Mouse (Mus musculus) heart, embryonic 13.5 days (tissue): ENCODE data around the gene Negr1. TPM values are rescaled to one million over a fixed set of nuclear protein-coding genes. Genes with fewer than 3 reads are reported as not detected.
A peak's percentile ranks its signal among the peaks of the same experiment; 100 is the strongest.

ENCODE experiments used
- ATAC-seq: fragments of 200-750 bp; cut with Nextera tagmentation; 2 replicates; pipeline ENCODE4 v1.8.0; 2017; ENCODE audit warnings: moderate TSS enrichment; ENCODE audit not compliant: insufficient number of reproducible peaks, low FRiP score, low TSS enrichment; ENCODE audit errors: extremely low read depth
- H3K27ac ChIP-seq: fragments of 300-500 bp; sonication (generic); replicated peaks from 2 replicates; pipeline ENCODE4 v1.5.1; 2015; ENCODE audit warnings: moderate library complexity, mild to moderate bottlenecking, inconsistent platforms
- H3K27me3 ChIP-seq: fragments of 300-500 bp; sonication (generic); replicated peaks from 2 replicates; pipeline ENCODE4 v1.6.1; 2015; ENCODE audit warnings: mild to moderate bottlenecking, inconsistent platforms
- H3K36me3 ChIP-seq: fragments of 300-500 bp; sonication (generic); 2 replicates; pipeline ENCODE4 v1.6.1; 2015; ENCODE audit warnings: mild to moderate bottlenecking, inconsistent platforms
- H3K4me1 ChIP-seq: fragments of 300-500 bp; sonication (generic); 2 replicates; pipeline ENCODE4 v1.6.1; 2015; ENCODE audit warnings: inconsistent platforms
- H3K4me2 ChIP-seq: fragments of 300-500 bp; sonication (generic); 2 replicates; pipeline ENCODE4 v1.6.1; 2015; ENCODE audit warnings: inconsistent platforms, mild to moderate bottlenecking, moderate library complexity
- H3K4me3 ChIP-seq: fragments of 300-500 bp; sonication (generic); 2 replicates; pipeline ENCODE4 v1.5.1; 2015; ENCODE audit warnings: moderate library complexity, mild to moderate bottlenecking, inconsistent platforms
- H3K9ac ChIP-seq: fragments of 300-500 bp; sonication (generic); 2 replicates; pipeline ENCODE4 v1.6.1; 2015; ENCODE audit warnings: inconsistent platforms, mild to moderate bottlenecking, moderate library complexity
- H3K9me3 ChIP-seq: fragments of 300-500 bp; sonication (generic); 2 replicates; pipeline ENCODE4 v1.6.1; 2016; ENCODE audit warnings: inconsistent platforms
- WGBS: fragments of 180-500 bp; shearing (Covaris S2); methylation state at CpG from one replicate; pipeline ENCODE4 v1.1.7; 2015; ENCODE audit warnings: mixed read lengths; 5-methylcytosine and 5-hydroxymethylcytosine counted together
- polyA plus RNA-seq: library from polyadenylated mRNA; unstranded; fragments of >200 nt; fragmentation: Nextera tagmentation; extraction: Ambion mirVana; gene quantifications from 2 replicates; pipeline ENCODE4 v1.2.1, GENCODE M21; 2015

Negr1 gene
- polyA plus RNA-seq, 1 experiment from 2014 or later: 1.7 TPM

GRCm38 (mm10) chr3:157255863-157256262 is 694.3 kb downstream of the Negr1 start:
- Histone ChIP-seq H3K27me3 (no peaks in the 10 kb centered on the region), H3K27ac (peak overlapping the region; percentile 67), H3K4me1 (peaks cover 18% of the 10 kb centered on the region), H3K4me3 (no peak overlapping the region), H3K9ac (no peak overlapping the region), H3K9me3 (no peaks in the 10 kb centered on the region), H3K36me3 (no peaks in the 10 kb centered on the region), H3K4me2 (no peak overlapping the region)
- no peak for ATAC-seq
- WGBS: 23% methylated on average over 3 of the region's 3 CpGs

- no peak overlapping the region for H3K27ac ChIP-seq
- no peaks in the 10 kb centered on the region for H3K4me1 ChIP-seq
- no peaks in the 10 kb centered on the region for H3K36me3 ChIP-seq
- ATAC-seq: no peak
- no peak overlapping the region for H3K4me3 ChIP-seq
- no peaks in the 10 kb centered on the region for H3K27me3 ChIP-seq
- no peak overlapping the region for H3K9ac ChIP-seq
- WGBS: 59% methylated on average over 4 of the region's 4 CpGs
- H3K4me2 ChIP-seq: no peak overlapping the region
- H3K9me3 ChIP-seq: no peaks in the 10 kb centered on the region
Measured at GRCm38 (mm10) chr3:157268742-157269141, 707.1 kb downstream of the Negr1 start.

- Histone ChIP-seq H3K36me3 (no peaks in the 10 kb centered on the region), H3K27ac (no peak overlapping the region), H3K4me2 (no peak overlapping the region), H3K9ac (no peak overlapping the region), H3K9me3 (no peaks in the 10 kb centered on the region), H3K27me3 (no peaks in the 10 kb centered on the region), H3K4me1 (no peaks in the 10 kb centered on the region), H3K4me3 (no peak overlapping the region)
- ATAC-seq: no peak
Measured at GRCm38 (mm10) chr3:157272379-157272778, 710.8 kb downstream of the Negr1 start.

GRCm38 (mm10) chr3:157274143-157274542 is 712.5 kb downstream of the Negr1 start:
- Histone ChIP-seq H3K4me2 (no peak overlapping the region), H3K27me3 (no peaks in the 10 kb centered on the region), H3K4me3 (no peak overlapping the region), H3K36me3 (no peaks in the 10 kb centered on the region), H3K9me3 (no peaks in the 10 kb centered on the region), H3K9ac (no peak overlapping the region), H3K4me1 (no peaks in the 10 kb centered on the region), H3K27ac (no peak overlapping the region)
- ATAC-seq: no peak
- 66% methylated on average over 1 of the region's 1 CpGs for WGBS

GRCm38 (mm10) chr3:157279717-157280116 is 718.1 kb downstream of the Negr1 start:
- no peak overlapping the region for H3K9ac ChIP-seq
- no peaks in the 10 kb centered on the region for H3K4me1 ChIP-seq
- no peak overlapping the region for H3K4me3 ChIP-seq
- H3K27ac ChIP-seq: no peak overlapping the region
- no peaks in the 10 kb centered on the region for H3K27me3 ChIP-seq
- H3K36me3 ChIP-seq: no peaks in the 10 kb centered on the region
- no peak for ATAC-seq
- H3K4me2 ChIP-seq: no peak overlapping the region
- no peaks in the 10 kb centered on the region for H3K9me3 ChIP-seq

GRCm38 (mm10) chr3:157281259-157281658 is 719.7 kb downstream of the Negr1 start:
- Histone ChIP-seq H3K9me3 (no peaks in the 10 kb centered on the region), H3K4me2 (no peak overlapping the region), H3K36me3 (no peaks in the 10 kb centered on the region), H3K27me3 (no peaks in the 10 kb centered on the region), H3K4me1 (no peaks in the 10 kb centered on the region), H3K27ac (no peak overlapping the region), H3K9ac (no peak overlapping the region), H3K4me3 (no peak overlapping the region)
- no peak for ATAC-seq

- ATAC-seq: no peak
- Histone ChIP-seq H3K4me1 (no peaks in the 10 kb centered on the region), H3K27me3 (no peaks in the 10 kb centered on the region), H3K9ac (no peak overlapping the region), H3K4me2 (no peak overlapping the region), H3K4me3 (no peak overlapping the region), H3K9me3 (no peaks in the 10 kb centered on the region), H3K36me3 (no peaks in the 10 kb centered on the region), H3K27ac (no peak overlapping the region)
- WGBS: 86% methylated on average over 1 of the region's 1 CpGs
Measured at GRCm38 (mm10) chr3:157291286-157291685, 729.7 kb downstream of the Negr1 start.

GRCm38 (mm10) chr3:157297216-157297615 is 735.6 kb downstream of the Negr1 start:
- no peak overlapping the region for H3K4me2 ChIP-seq
- no peaks in the 10 kb centered on the region for H3K36me3 ChIP-seq
- ATAC-seq: no peak
- WGBS: 79% methylated on average over 4 of the region's 4 CpGs
- no peak overlapping the region for H3K9ac ChIP-seq
- no peaks in the 10 kb centered on the region for H3K27me3 ChIP-seq
- no peaks in the 10 kb centered on the region for H3K4me1 ChIP-seq
- peaks cover 8% of the 10 kb centered on the region; the same call in 1 of the 2 replicates for H3K9me3 ChIP-seq
- H3K27ac ChIP-seq: no peak overlapping the region
- H3K4me3 ChIP-seq: no peak overlapping the region

GRCm38 (mm10) chr3:157303430-157304116 is 742.0 kb downstream of the Negr1 start:
- peaks cover 8% of the 10 kb centered on the region; the same call in 1 of the 2 replicates for H3K9me3 ChIP-seq
- H3K36me3 ChIP-seq: no peaks in the 10 kb centered on the region
- H3K9ac ChIP-seq: no peak overlapping the region
- no peak overlapping the region for H3K4me2 ChIP-seq
- 74% methylated on average over 4 of the region's 4 CpGs for WGBS
- no peak for ATAC-seq
- no peaks in the 10 kb centered on the region for H3K27me3 ChIP-seq
- no peak overlapping the region for H3K4me3 ChIP-seq
- H3K27ac ChIP-seq: no peak overlapping the region
- no peaks in the 10 kb centered on the region for H3K4me1 ChIP-seq

- Histone ChIP-seq H3K4me3 (no peak overlapping the region), H3K4me2 (no peak overlapping the region), H3K9me3 (no peaks in the 10 kb centered on the region), H3K9ac (no peak overlapping the region), H3K27ac (no peak overlapping the region), H3K4me1 (no peaks in the 10 kb centered on the region), H3K36me3 (no peaks in the 10 kb centered on the region), H3K27me3 (no peaks in the 10 kb centered on the region)
- 71% methylated on average over 1 of the region's 1 CpGs for WGBS
- ATAC-seq: no peak
Measured at GRCm38 (mm10) chr3:157321081-157321573, 759.5 kb downstream of the Negr1 start.

- no peaks in the 10 kb centered on the region for H3K27me3 ChIP-seq
- H3K4me2 ChIP-seq: no peak overlapping the region
- 51% methylated on average over 1 of the region's 1 CpGs for WGBS
- H3K27ac ChIP-seq: no peak overlapping the region
- ATAC-seq: no peak
- no peaks in the 10 kb centered on the region for H3K9me3 ChIP-seq
- H3K4me3 ChIP-seq: no peak overlapping the region
- H3K4me1 ChIP-seq: no peaks in the 10 kb centered on the region
- no peak overlapping the region for H3K9ac ChIP-seq
- no peaks in the 10 kb centered on the region for H3K36me3 ChIP-seq
Measured at GRCm38 (mm10) chr3:157321834-157322233, 760.2 kb downstream of the Negr1 start.

GRCm38 (mm10) chr3:157334169-157334568 is 772.6 kb downstream of the Negr1 start:
- WGBS: 87% methylated on average over 1 of the region's 1 CpGs
- H3K9me3 ChIP-seq: no peaks in the 10 kb centered on the region
- H3K4me2 ChIP-seq: no peak overlapping the region
- H3K27ac ChIP-seq: no peak overlapping the region
- H3K27me3 ChIP-seq: no peaks in the 10 kb centered on the region
- H3K4me3 ChIP-seq: no peak overlapping the region
- no peak for ATAC-seq
- H3K9ac ChIP-seq: no peak overlapping the region
- no peaks in the 10 kb centered on the region for H3K36me3 ChIP-seq
- H3K4me1 ChIP-seq: no peaks in the 10 kb centered on the region
